Mouse (Mus musculus) forebrain, embryonic 15.5 days (tissue): ENCODE measurements at regions not wholly inside any gene's neighbourhood (a gene's known extent, or its start where the extent isn't known, plus 50 kb on each side); places are given as distances from the start of the nearest gene placed in this dataset.

ENCODE experiments used
- ATAC-seq: fragments of 200-750 bp; cut with Nextera tagmentation; replicated peaks from 2 replicates; pipeline ENCODE4 v1.8.0; 2017; ENCODE audit warnings: mild to moderate bottlenecking, moderate TSS enrichment, moderate library complexity
- H3K27ac ChIP-seq: fragments of 300-500 bp; sonication (generic); replicated peaks from 2 replicates; pipeline ENCODE4 v1.5.1; 2015; ENCODE audit warnings: mild to moderate bottlenecking, inconsistent platforms
- H3K27me3 ChIP-seq: fragments of 300-500 bp; sonication (generic); 2 replicates; pipeline ENCODE4 v1.6.1; 2015; ENCODE audit warnings: inconsistent platforms
- H3K36me3 ChIP-seq: fragments of 300-500 bp; sonication (generic); 2 replicates; pipeline ENCODE4 v1.6.1; 2015; ENCODE audit warnings: mild to moderate bottlenecking, inconsistent platforms
- H3K4me1 ChIP-seq: fragments of 300-500 bp; sonication (generic); 2 replicates; pipeline ENCODE4 v1.6.1; 2015; ENCODE audit warnings: inconsistent platforms
- H3K4me2 ChIP-seq: fragments of 300-500 bp; sonication (generic); replicated peaks from 2 replicates; pipeline ENCODE4 v1.6.1; 2015; ENCODE audit warnings: mild to moderate bottlenecking, inconsistent platforms
- H3K4me3 ChIP-seq: fragments of 300-500 bp; sonication (generic); 2 replicates; pipeline ENCODE4 v1.5.1; 2015; ENCODE audit warnings: mild to moderate bottlenecking, inconsistent platforms
- H3K9ac ChIP-seq: fragments of 300-500 bp; sonication (generic); replicated peaks from 2 replicates; pipeline ENCODE4 v1.6.1; 2015; ENCODE audit warnings: mild to moderate bottlenecking, inconsistent platforms
- H3K9me3 ChIP-seq: fragments of 300-500 bp; sonication (generic); 2 replicates; pipeline ENCODE4 v1.6.1; 2016; ENCODE audit warnings: inconsistent platforms
- WGBS: fragments of 180-500 bp; shearing (Covaris S2); methylation state at CpG from one replicate; pipeline ENCODE4 v1.1.7; 2015; ENCODE audit warnings: mixed read lengths; 5-methylcytosine and 5-hydroxymethylcytosine counted together

DNA sequence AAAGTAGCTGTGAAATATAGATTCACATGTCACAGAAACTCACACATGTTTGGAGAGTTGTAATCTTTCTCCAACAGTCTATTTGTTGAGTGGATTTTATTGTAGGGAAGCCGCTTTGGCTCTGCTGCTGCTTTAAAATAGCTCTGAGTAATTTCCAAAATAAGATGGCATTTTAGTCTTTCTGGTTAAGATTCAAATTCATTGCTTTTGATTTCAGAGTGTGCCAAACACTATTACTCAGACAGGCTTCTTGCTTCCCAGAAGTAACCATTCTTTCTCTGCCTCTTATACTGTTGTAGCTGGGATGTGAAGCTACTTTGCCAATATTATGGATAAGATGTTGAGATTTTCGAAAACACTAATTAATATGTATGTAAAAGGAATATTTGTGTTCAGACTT, 134.6 kb upstream of the Sdr16c6 start:
- Histone ChIP-seq H3K9ac (no peak overlapping the region), H3K4me3 (no peak overlapping the region), H3K27me3 (no peaks in the 10 kb centered on the region), H3K9me3 (no peaks in the 10 kb centered on the region), H3K4me2 (no peak overlapping the region), H3K36me3 (no peaks in the 10 kb centered on the region), H3K27ac (no peak overlapping the region), H3K4me1 (no peaks in the 10 kb centered on the region)
- 93% methylated on average over 2 of the region's 2 CpGs for WGBS
- ATAC-seq: no peak

DNA sequence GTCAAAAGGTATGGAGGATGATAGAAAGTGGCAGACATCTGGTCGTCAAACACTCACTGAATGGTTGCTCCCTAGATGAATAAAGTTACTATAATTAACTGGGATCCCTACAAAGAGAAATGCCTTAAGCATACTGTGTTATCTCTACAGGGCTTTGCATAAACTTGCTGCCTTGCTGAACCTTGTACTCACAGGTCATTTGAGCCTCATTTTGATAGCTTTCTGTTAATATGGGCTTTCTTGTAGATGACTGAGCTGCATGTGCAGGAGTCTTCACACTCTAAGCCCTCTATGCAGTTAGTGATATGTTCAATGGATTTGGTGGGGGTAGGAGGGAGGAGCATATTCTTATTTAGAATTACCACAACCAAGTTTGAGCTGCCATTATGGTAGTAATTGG, 127.8 kb upstream of the Sdr16c6 start:
- ATAC-seq: no peak
- WGBS: 55% methylated on average over 1 of the region's 1 CpGs
- no peaks in the 10 kb centered on the region for H3K9me3 ChIP-seq

GRCm38 (mm10) chr4:4199309-4199708, 122.0 kb upstream of the Sdr16c6 start:
- no peak overlapping the region for H3K4me2 ChIP-seq
- H3K36me3 ChIP-seq: no peaks in the 10 kb centered on the region
- ATAC-seq: no peak
- H3K9ac ChIP-seq: no peak overlapping the region
- no peaks in the 10 kb centered on the region for H3K27me3 ChIP-seq
- no peaks in the 10 kb centered on the region for H3K9me3 ChIP-seq
- H3K4me3 ChIP-seq: no peak overlapping the region
- WGBS: 55% methylated on average over 2 of the region's 2 CpGs
- no peaks in the 10 kb centered on the region for H3K4me1 ChIP-seq
- H3K27ac ChIP-seq: no peak overlapping the region

More for the DNA sequence above, 127.8 kb upstream of the Sdr16c6 start:
- Histone ChIP-seq H3K4me2 (no peak overlapping the region), H3K9ac (no peak overlapping the region), H3K27me3 (no peaks in the 10 kb centered on the region), H3K27ac (no peak overlapping the region), H3K4me3 (no peak overlapping the region), H3K36me3 (no peaks in the 10 kb centered on the region), H3K4me1 (no peaks in the 10 kb centered on the region)

DNA sequence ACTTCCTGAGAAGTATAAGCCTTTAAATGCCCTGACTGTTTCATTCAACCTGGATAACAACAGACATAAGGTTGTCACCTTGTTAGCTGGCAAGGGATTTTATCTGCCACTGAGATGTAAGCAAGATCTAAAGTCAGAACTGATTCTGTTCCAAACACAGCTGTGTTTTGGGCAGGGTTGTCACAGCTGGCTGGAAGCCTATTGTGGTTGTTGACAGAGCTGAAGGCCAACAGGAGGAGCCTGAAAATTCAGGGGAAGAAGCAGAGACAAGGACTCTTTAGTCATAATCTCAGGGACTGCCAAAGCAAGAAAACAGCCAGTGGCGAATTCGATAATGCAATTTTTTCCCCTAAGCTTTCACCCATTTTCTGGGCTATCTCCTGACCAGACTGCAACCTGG, 118.5 kb upstream of the Sdr16c6 start:
- H3K4me1 ChIP-seq: no peaks in the 10 kb centered on the region
- no peak overlapping the region for H3K9ac ChIP-seq
- ATAC-seq: no peak
- no peaks in the 10 kb centered on the region for H3K36me3 ChIP-seq
- no peak overlapping the region for H3K4me2 ChIP-seq
- no peak overlapping the region for H3K27ac ChIP-seq
- H3K27me3 ChIP-seq: no peaks in the 10 kb centered on the region
- H3K9me3 ChIP-seq: no peaks in the 10 kb centered on the region
- no peak overlapping the region for H3K4me3 ChIP-seq
- WGBS: 72% methylated on average over 2 of the region's 2 CpGs

- no peak overlapping the region for H3K27ac ChIP-seq
- no peak for ATAC-seq
- H3K4me3 ChIP-seq: no peak overlapping the region
- no peaks in the 10 kb centered on the region for H3K9me3 ChIP-seq
- no peaks in the 10 kb centered on the region for H3K27me3 ChIP-seq
- H3K4me2 ChIP-seq: no peak overlapping the region
- H3K9ac ChIP-seq: no peak overlapping the region
- WGBS: 67% methylated on average over 8 of the region's 8 CpGs
- no peaks in the 10 kb centered on the region for H3K4me1 ChIP-seq
- H3K36me3 ChIP-seq: no peaks in the 10 kb centered on the region
Measured at GRCm38 (mm10) chr4:4195250-4195649, 117.9 kb upstream of the Sdr16c6 start.
